Mouse (Mus musculus) gastrocnemius, adult 8-10 months (tissue): ENCODE measurements around the gene Mki67. TPM values are rescaled to one million over a fixed set of nuclear protein-coding genes. Genes with fewer than 3 reads are reported as not detected.

Experiments
- total RNA-seq, 4 experiments: library from RNA; stranded (reverse); gene quantifications; 2 replicates each; pipeline ENCODE4 v1.2.4; 2022

The Mki67 gene
- total RNA-seq, 4 experiments from 2014 or later, result 0.02 to 0.38 (median 0.10) TPM; not detected in 1

Other genes with a start within 250 kb of the Mki67 start
- not detected for gene Clrn3, start 187.7 kb downstream of the Mki67 start, total RNA-seq
- 1 to 10 TPM in 2 of 4 experiments, under 1 TPM in 2; 0.87 to 1.3 (median 1.0) TPM for gene Ptpre, start 178.9 kb downstream of the Mki67 start, total RNA-seq